Mouse (Mus musculus) kidney, adult 2 months (tissue): ENCODE results near the gene Reln. TPM values are rescaled to one million over a fixed set of nuclear protein-coding genes. Genes with fewer than 3 reads are reported as not detected.

Experiments used
- DNase-seq: peaks from one replicate; pipeline ENCODE4 v3.0.0; 2021
- H3K27ac ChIP-seq: fragments of 200-500 bp; 2 replicates; pipeline ENCODE4 v1.5.1; 2012; ENCODE audit warnings: low read depth, low read length, control low read depth, inconsistent platforms; ENCODE audit not compliant: insufficient read depth
- H3K27me3 ChIP-seq: fragments of 200-500 bp; replicated peaks from 2 replicates; pipeline ENCODE4 v1.6.1; 2012; ENCODE audit warnings: mild to moderate bottlenecking, moderate library complexity, low read length, inconsistent platforms; ENCODE audit not compliant: control insufficient read depth, insufficient read depth
- H3K36me3 ChIP-seq: fragments of 200-500 bp; 2 replicates; pipeline ENCODE4 v1.6.1; 2012; ENCODE audit warnings: mild to moderate bottlenecking, moderate library complexity, low read length, inconsistent platforms; ENCODE audit not compliant: control insufficient read depth, insufficient read depth
- H3K4me1 ChIP-seq: fragments of 200-500 bp; 2 replicates; pipeline ENCODE4 v1.6.1; 2011; ENCODE audit warnings: low read length; ENCODE audit not compliant: control insufficient read depth, insufficient read depth
- H3K4me3 ChIP-seq: fragments of 200-500 bp; 2 replicates; pipeline ENCODE4 v1.5.1; 2011; ENCODE audit warnings: mild to moderate bottlenecking, low read depth, low read length, control low read depth; ENCODE audit not compliant: insufficient read depth
- CTCF ChIP-seq: fragments of 200-500 bp; conservative IDR thresholded peaks from 2 replicates; pipeline ENCODE4 v1.5.1; 2011; ENCODE audit warnings: low read depth, mild to moderate bottlenecking, control low read depth, low read length, moderate library complexity, mixed read lengths; ENCODE audit not compliant: insufficient read depth, insufficient read length
- POLR2A ChIP-seq: fragments of 200-500 bp; IDR thresholded peaks from one replicate; pipeline ENCODE4 v1.6.1; 2011; ENCODE audit warnings: low read depth, low read length, control low read depth
- WGBS: fragments of 180-500 bp; shearing (Covaris S2); methylation state at CpG from one replicate; pipeline ENCODE4 v1.1.7; 2018; 5-methylcytosine and 5-hydroxymethylcytosine counted together
- polyA plus RNA-seq: library from polyadenylated mRNA; depleted of rRNA; stranded (reverse); fragments of >200 nt; gene quantifications from 2 replicates; pipeline ENCODE4 v1.2.3, GENCODE M21; 2012

Gene Reln
- polyA plus RNA-seq, 1 experiment = 3.4 TPM

GRCm38 (mm10) chr5:22195352-22195941, 149.1 kb downstream of the Reln start:
- Histone ChIP-seq H3K27me3 (no peaks in the 10 kb centered on the region), H3K27ac (no peak overlapping the region), H3K4me1 (no peaks in the 10 kb centered on the region), H3K36me3 (no peaks in the 10 kb centered on the region), H3K4me3 (no peak overlapping the region)
- 64% methylated on average over 8 of the region's 8 CpGs for WGBS
- no peak for TF ChIP-seq CTCF
- TF ChIP-seq POLR2A = no peak
- DNase-seq = no peak

GRCm38 (mm10) chr5:22191784-22192183, 152.7 kb downstream of the Reln start:
- Histone ChIP-seq H3K27ac (no peak overlapping the region), H3K27me3 (no peaks in the 10 kb centered on the region), H3K4me3 (no peak overlapping the region), H3K4me1 (no peaks in the 10 kb centered on the region), H3K36me3 (no peaks in the 10 kb centered on the region)
- WGBS = 58% methylated on average over 7 of the region's 7 CpGs
- TF ChIP-seq CTCF (no peak), POLR2A (no peak)
- DNase-seq = no peak

GRCm38 (mm10) chr5:22190333-22190732, 154.2 kb downstream of the Reln start:
- Histone ChIP-seq H3K4me3 (no peak overlapping the region), H3K27me3 (no peaks in the 10 kb centered on the region), H3K36me3 (no peaks in the 10 kb centered on the region), H3K27ac (no peak overlapping the region), H3K4me1 (no peaks in the 10 kb centered on the region)
- 74% methylated on average over 3 of the region's 3 CpGs for WGBS
- no peak for DNase-seq
- TF ChIP-seq CTCF = no peak
- TF ChIP-seq POLR2A = no peak

- no peaks in the 10 kb centered on the region for H3K4me1 ChIP-seq
- H3K4me3 ChIP-seq = no peak overlapping the region
- H3K36me3 ChIP-seq = no peaks in the 10 kb centered on the region
- no peak overlapping the region for H3K27ac ChIP-seq
- DNase-seq = peak; percentile 7
- TF ChIP-seq POLR2A = no peak
- TF ChIP-seq CTCF = no peak
- 57% methylated on average over 3 of the region's 3 CpGs for WGBS
- H3K27me3 ChIP-seq = no peaks in the 10 kb centered on the region
Measured at GRCm38 (mm10) chr5:22187599-22187998, 156.9 kb downstream of the Reln start.

GRCm38 (mm10) chr5:22176480-22176879, 168.0 kb downstream of the Reln start:
- Histone ChIP-seq H3K36me3 (no peaks in the 10 kb centered on the region), H3K27ac (no peak overlapping the region), H3K4me3 (no peak overlapping the region), H3K27me3 (no peaks in the 10 kb centered on the region), H3K4me1 (no peaks in the 10 kb centered on the region)
- DNase-seq = no peak
- WGBS = 82% methylated on average over 5 of the region's 5 CpGs
- TF ChIP-seq CTCF (no peak), POLR2A (no peak)

- WGBS = 78% methylated on average over 5 of the region's 5 CpGs
- H3K27me3 ChIP-seq = no peaks in the 10 kb centered on the region
- no peak for DNase-seq
- no peaks in the 10 kb centered on the region for H3K4me1 ChIP-seq
- no peak for TF ChIP-seq POLR2A
- no peak for TF ChIP-seq CTCF
- no peak overlapping the region for H3K27ac ChIP-seq
- H3K36me3 ChIP-seq = no peaks in the 10 kb centered on the region
- no peak overlapping the region for H3K4me3 ChIP-seq
Measured at GRCm38 (mm10) chr5:22171336-22171735, 173.2 kb downstream of the Reln start.

- Histone ChIP-seq H3K27ac (no peak overlapping the region), H3K4me3 (no peak overlapping the region), H3K4me1 (no peaks in the 10 kb centered on the region), H3K36me3 (no peaks in the 10 kb centered on the region), H3K27me3 (no peaks in the 10 kb centered on the region)
- 53% methylated on average over 10 of the region's 10 CpGs for WGBS
- DNase-seq = no peak
- TF ChIP-seq POLR2A (no peak), CTCF (no peak)
Measured at GRCm38 (mm10) chr5:22164060-22164934, 180.2 kb downstream of the Reln start.
